Mouse (Mus musculus) kidney, embryonic 16.5 days (tissue): ENCODE measurements around the gene Fam45a. TPM values are rescaled to one million over a fixed set of nuclear protein-coding genes. Genes with fewer than 3 reads are reported as not detected.
"Not testable (repeated sequence)": the region's sequence is repeated elsewhere in the genome, so short reads cannot be mapped to it uniquely, and the experiment has no call there.

Experiments
- ATAC-seq: fragments of 200-750 bp; cut with Nextera tagmentation; 2 replicates; pipeline ENCODE4 v1.8.0; 2017; ENCODE audit warnings: moderate TSS enrichment; ENCODE audit not compliant: low FRiP score, low TSS enrichment
- H3K27ac ChIP-seq: fragments of 300-500 bp; sonication (generic); 2 replicates; pipeline ENCODE4 v1.5.1; 2014; ENCODE audit warnings: low read length
- H3K27me3 ChIP-seq: fragments of 300-500 bp; sonication (generic); 2 replicates; pipeline ENCODE4 v1.6.1; 2014; ENCODE audit warnings: low read length, control low read depth, mixed read lengths; ENCODE audit not compliant: insufficient read depth
- H3K36me3 ChIP-seq: fragments of 300-500 bp; sonication (generic); 2 replicates; pipeline ENCODE4 v1.6.1; 2014; ENCODE audit warnings: low read length, control low read depth, mixed read lengths; ENCODE audit not compliant: insufficient read depth
- H3K4me1 ChIP-seq: fragments of 300-500 bp; sonication (generic); 2 replicates; pipeline ENCODE4 v1.6.1; 2014; ENCODE audit warnings: low read length, control low read depth, mixed read lengths; ENCODE audit not compliant: insufficient read depth
- H3K4me2 ChIP-seq: fragments of 300-500 bp; sonication (generic); replicated peaks from 2 replicates; pipeline ENCODE4 v1.6.1; 2014; ENCODE audit warnings: low read depth, low read length
- H3K4me3 ChIP-seq: fragments of 300-500 bp; sonication (generic); 2 replicates; pipeline ENCODE4 v1.5.1; 2014; ENCODE audit warnings: mild to moderate bottlenecking, low read length
- H3K9ac ChIP-seq: fragments of 300-500 bp; sonication (generic); replicated peaks from 2 replicates; pipeline ENCODE4 v1.6.1; 2014; ENCODE audit warnings: low read length
- H3K9me3 ChIP-seq: fragments of 300-500 bp; sonication (generic); 2 replicates; pipeline ENCODE4 v1.6.1; 2016; ENCODE audit warnings: low read length, control low read depth
- WGBS: fragments of 180-500 bp; shearing (Covaris S2); extraction: QIAGEN DNeasy Blood & Tissue Kit; methylation state at CpG from one replicate; pipeline ENCODE4 v1.1.7; 2014; 5-methylcytosine and 5-hydroxymethylcytosine counted together
- polyA plus RNA-seq: library from polyadenylated mRNA; unstranded; fragments of >200 nt; fragmentation: Nextera tagmentation; extraction: Ambion mirVana; gene quantifications from 2 replicates; pipeline ENCODE4 v1.2.1, GENCODE M21; 2015

Gene Fam45a
- polyA plus RNA-seq, 1 experiment from 2014 or later, result 27.7 TPM

- Histone ChIP-seq H3K9me3 (no peaks in the 10 kb centered on the region), H3K27ac (no peak overlapping the region), H3K4me2 (no peak overlapping the region), H3K4me3 (no peak overlapping the region), H3K36me3 (peaks cover 46% of the 10 kb centered on the region), H3K9ac (no peak overlapping the region), H3K4me1 (no peaks in the 10 kb centered on the region), H3K27me3 (no peaks in the 10 kb centered on the region)
- WGBS, result 87% methylated on average over 1 of the region's 1 CpGs
- ATAC-seq, result 0 out of 2 replicates have a peak, but pooled peaks have one; percentile 15
Observed at GRCm38 (mm10) chr19:60837747-60838146, 26.4 kb downstream of the Fam45a start.

GRCm38 (mm10) chr19:60843324-60843723, 31.9 kb downstream of the Fam45a start:
- Histone ChIP-seq H3K27me3 (no peaks in the 10 kb centered on the region), H3K4me2 (no peak overlapping the region), H3K9ac (no peak overlapping the region), H3K4me1 (no peaks in the 10 kb centered on the region), H3K27ac (no peak overlapping the region), H3K4me3 (no peak overlapping the region), H3K9me3 (no peaks in the 10 kb centered on the region), H3K36me3 (peaks cover 23% of the 10 kb centered on the region; the same call in 1 of the 2 replicates)
- no peak for ATAC-seq

- no peaks in the 10 kb centered on the region for H3K4me1 ChIP-seq
- H3K9me3 ChIP-seq, result no peaks in the 10 kb centered on the region
- H3K27ac ChIP-seq, result no peak overlapping the region
- no peak overlapping the region for H3K9ac ChIP-seq
- H3K27me3 ChIP-seq, result no peaks in the 10 kb centered on the region
- peaks cover 14% of the 10 kb centered on the region; the same call in 1 of the 2 replicates for H3K36me3 ChIP-seq
- no peak for ATAC-seq
- no peak overlapping the region for H3K4me2 ChIP-seq
- no peak overlapping the region for H3K4me3 ChIP-seq
Observed at GRCm38 (mm10) chr19:60845731-60846130, 34.3 kb downstream of the Fam45a start.

- Histone ChIP-seq H3K36me3 (peaks cover 25% of the 10 kb centered on the region), H3K27me3 (no peaks in the 10 kb centered on the region), H3K4me2 (peak within 1 kb of the TSS; percentile 74), H3K4me1 (peaks cover 11% of the 10 kb centered on the region; the same call in 1 of the 2 replicates), H3K4me3 (peak within 1 kb of the TSS; percentile 69), H3K9ac (peak within 1 kb of the TSS; percentile 81), H3K9me3 (no peaks in the 10 kb centered on the region), H3K27ac (peak within 1 kb of the TSS; percentile 84)
- ATAC-seq, result peak; percentile 100
- 3% methylated on average over 30 of the region's 30 CpGs for WGBS
Observed at GRCm38 (mm10) chr19:60860868-60861700, 49.7 kb downstream of the Fam45a start, which contains the start of gene Sfxn4. Gene Sfxn4 (minus strand): TSS chr19:60861479.

- not testable (repeated sequence) for H3K4me1 ChIP-seq, ATAC-seq, H3K27me3 ChIP-seq, H3K4me3 ChIP-seq, H3K4me2 ChIP-seq, H3K9ac ChIP-seq, H3K27ac ChIP-seq, H3K9me3 ChIP-seq
- WGBS, result 100% methylated on average over 4 of the region's 4 CpGs
- H3K36me3 ChIP-seq, result peaks cover 36% of the 10 kb centered on the region
Observed at GRCm38 (mm10) chr19:60866169-60866568, 54.8 kb downstream of the Fam45a start.

- ATAC-seq, result no peak
- H3K9me3 ChIP-seq, result no peaks in the 10 kb centered on the region
- WGBS, result 91% methylated on average over 1 of the region's 1 CpGs
- peaks cover 23% of the 10 kb centered on the region for H3K36me3 ChIP-seq
- no peak overlapping the region for H3K9ac ChIP-seq
- H3K4me3 ChIP-seq, result no peak overlapping the region
- H3K27me3 ChIP-seq, result no peaks in the 10 kb centered on the region
- peaks cover 13% of the 10 kb centered on the region for H3K4me1 ChIP-seq
- H3K4me2 ChIP-seq, result no peak overlapping the region
- no peak overlapping the region for H3K27ac ChIP-seq
Observed at GRCm38 (mm10) chr19:60870489-60870888, 59.1 kb downstream of the Fam45a start.

- no peak overlapping the region for H3K4me3 ChIP-seq
- H3K27me3 ChIP-seq, result no peaks in the 10 kb centered on the region
- WGBS, result 92% methylated on average over 5 of the region's 5 CpGs
- no peak overlapping the region for H3K9ac ChIP-seq
- no peak overlapping the region for H3K4me2 ChIP-seq
- ATAC-seq, result no peak
- peaks cover 23% of the 10 kb centered on the region for H3K36me3 ChIP-seq
- H3K4me1 ChIP-seq, result peaks cover 13% of the 10 kb centered on the region
- no peak overlapping the region for H3K27ac ChIP-seq
- no peaks in the 10 kb centered on the region for H3K9me3 ChIP-seq
Observed at GRCm38 (mm10) chr19:60871366-60871765, 60.0 kb downstream of the Fam45a start.

- Histone ChIP-seq H3K27me3 (no peaks in the 10 kb centered on the region), H3K4me1 (peaks cover 13% of the 10 kb centered on the region), H3K9me3 (no peaks in the 10 kb centered on the region), H3K36me3 (peaks cover 23% of the 10 kb centered on the region), H3K27ac (no peak overlapping the region), H3K4me2 (no peak overlapping the region), H3K4me3 (no peak overlapping the region), H3K9ac (no peak overlapping the region)
- no peak for ATAC-seq
- WGBS, result 62% methylated on average over 1 of the region's 1 CpGs
Observed at GRCm38 (mm10) chr19:60872272-60872671, 60.9 kb downstream of the Fam45a start.

GRCm38 (mm10) chr19:60873501-60873900, 62.1 kb downstream of the Fam45a start:
- H3K27me3 ChIP-seq, result no peaks in the 10 kb centered on the region
- peaks cover 13% of the 10 kb centered on the region for H3K4me1 ChIP-seq
- peak overlapping the region; percentile 17 for H3K27ac ChIP-seq
- peaks cover 14% of the 10 kb centered on the region; the same call in 1 of the 2 replicates for H3K36me3 ChIP-seq
- no peak; the same call in none of the 2 replicates for ATAC-seq
- H3K4me3 ChIP-seq, result peak overlapping the region; percentile 79
- peak overlapping the region; percentile 35 for H3K9ac ChIP-seq
- 6% methylated on average over 4 of the region's 4 CpGs for WGBS
- H3K9me3 ChIP-seq, result no peaks in the 10 kb centered on the region
- H3K4me2 ChIP-seq, result peak overlapping the region; percentile 61

GRCm38 (mm10) chr19:60874064-60874694, 62.8 kb downstream of the Fam45a start, which contains the start of gene Prdx3:
Gene Prdx3 (minus strand): TSS chr19:60874556.
- Histone ChIP-seq H3K27ac (peak within 1 kb of the TSS; percentile 87), H3K4me3 (peak within 1 kb of the TSS; percentile 79), H3K9ac (peak within 1 kb of the TSS; percentile 72), H3K36me3 (peaks cover 10% of the 10 kb centered on the region; the same call in 1 of the 2 replicates), H3K4me2 (peak within 1 kb of the TSS; percentile 61), H3K27me3 (no peaks in the 10 kb centered on the region), H3K4me1 (peaks cover 13% of the 10 kb centered on the region), H3K9me3 (no peaks in the 10 kb centered on the region)
- ATAC-seq, result peak; percentile 98
- WGBS, result 0% methylated on average over 28 of the region's 28 CpGs
